Mouse (Mus musculus): ENCODE measurements around the gene Adamts17.

The Adamts17 gene

GRCm38 (mm10) chr7:67035661-67036060 is 196.1 kb downstream of the Adamts17 start:
- DNase-seq, result no peak

- DNase-seq, result no peak
These were observed 197.3 kb downstream of the Adamts17 start for GRCm38 (mm10) chr7:67036502-67037485.

- no peak for DNase-seq
These were observed 198.4 kb downstream of the Adamts17 start for GRCm38 (mm10) chr7:67037726-67038520.

GRCm38 (mm10) chr7:67039143-67039542 is 199.6 kb downstream of the Adamts17 start:
- no peak for DNase-seq

GRCm38 (mm10) chr7:67039861-67040260 is 200.3 kb downstream of the Adamts17 start:
- DNase-seq, result no peak

- no peak for DNase-seq
These were observed 202.2 kb downstream of the Adamts17 start for GRCm38 (mm10) chr7:67041685-67042084.

GRCm38 (mm10) chr7:67044121-67044817 is 204.7 kb downstream of the Adamts17 start:
- no peak for DNase-seq

- DNase-seq, result no peak
These were observed 205.7 kb downstream of the Adamts17 start for GRCm38 (mm10) chr7:67045202-67045601.

GRCm38 (mm10) chr7:67049206-67049605 is 209.7 kb downstream of the Adamts17 start:
- no peak for DNase-seq

- no peak for DNase-seq
These were observed 210.9 kb downstream of the Adamts17 start for GRCm38 (mm10) chr7:67050424-67050823.

GRCm38 (mm10) chr7:67051089-67051718 is 211.7 kb downstream of the Adamts17 start:
- no peak for DNase-seq

GRCm38 (mm10) chr7:67054876-67055275 is 215.3 kb downstream of the Adamts17 start:
- DNase-seq, result no peak

- no peak for DNase-seq
These were observed 216.0 kb downstream of the Adamts17 start for GRCm38 (mm10) chr7:67055510-67055909.

GRCm38 (mm10) chr7:67061756-67062155 is 222.2 kb downstream of the Adamts17 start:
- no peak for DNase-seq

- no peak for DNase-seq
These were observed 223.0 kb downstream of the Adamts17 start for GRCm38 (mm10) chr7:67062571-67062970.

- DNase-seq, result peak; percentile 91
These were observed 225.2 kb downstream of the Adamts17 start for GRCm38 (mm10) chr7:67064627-67065305.

GRCm38 (mm10) chr7:67065631-67066030 is 226.1 kb downstream of the Adamts17 start:
- no peak for DNase-seq

- DNase-seq, result no peak
These were observed 232.6 kb downstream of the Adamts17 start for GRCm38 (mm10) chr7:67072015-67072685.

- no peak for DNase-seq
These were observed 243.2 kb downstream of the Adamts17 start for GRCm38 (mm10) chr7:67082751-67083150.

GRCm38 (mm10) chr7:67087759-67088158 is 248.2 kb downstream of the Adamts17 start:
- DNase-seq, result peak; percentile 26

- DNase-seq, result no peak
These were observed 257.6 kb downstream of the Adamts17 start for GRCm38 (mm10) chr7:67097096-67097495.
